Mouse (Mus musculus): ENCODE measurements around the gene Mmp20. TPM values are rescaled to one million over a fixed set of nuclear protein-coding genes. Genes with fewer than 3 reads are reported as not detected.

Gene Mmp20
- not detected in 2 replicates for polyA plus RNA-seq (2012; rRNA removed)

DNA sequence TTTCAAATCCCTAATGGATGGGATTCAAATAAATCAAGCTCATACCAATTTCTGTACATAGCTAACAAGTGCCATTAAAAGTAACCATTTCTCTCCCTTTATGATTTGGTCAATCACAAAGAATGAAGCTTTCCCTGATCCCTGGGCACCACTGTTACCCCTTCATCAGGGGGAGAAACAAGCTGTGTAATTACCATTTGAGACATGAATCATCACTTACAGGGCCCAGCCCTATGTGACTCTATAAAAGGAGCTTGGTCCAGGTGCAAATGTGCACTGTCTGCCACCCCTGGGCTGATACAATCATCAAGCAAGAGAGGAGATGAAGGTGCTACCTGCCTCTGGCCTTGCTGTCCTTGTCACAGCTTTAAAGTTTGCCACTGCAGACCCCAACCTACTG lies at the start of gene Mmp20:
TSS of gene Mmp20 (plus strand) at position 301 of the 400 bp plus-strand sequence.

DNA sequence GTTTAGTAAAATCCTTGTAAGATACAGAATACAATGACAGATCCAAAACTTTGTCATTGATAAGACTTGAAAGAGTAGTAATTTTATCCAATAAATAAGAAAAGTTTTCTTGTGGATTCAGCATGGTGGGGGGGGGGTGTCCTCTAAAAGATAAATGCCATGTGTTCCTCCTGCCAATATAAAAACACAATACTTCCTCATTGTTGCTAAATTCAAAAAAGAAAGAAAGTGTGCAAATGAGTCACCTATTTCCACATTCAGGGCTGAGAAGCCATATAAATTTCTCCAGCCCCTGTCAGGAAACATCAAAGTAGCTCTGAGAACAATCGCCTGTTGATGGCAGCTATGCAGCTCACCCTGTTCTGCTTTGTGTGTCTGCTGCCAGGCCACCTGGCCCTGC lies 63.8 kb downstream of the Mmp20 start, which contains the start of gene Mmp7:
TSS of gene Mmp7 (plus strand) at position 301 of the 400 bp plus-strand sequence.

Other genes starting within 250 kb of the Mmp20 start
- gene Mmp1b, start 240.2 kb upstream of the Mmp20 start, polyA plus RNA-seq (2012; rRNA removed) = not detected in 2 replicates
- gene Mmp3, start 182.4 kb upstream of the Mmp20 start, polyA plus RNA-seq (2012; rRNA removed) = 0.05 and 0.16 TPM in 2 replicates
- gene Mmp10, start 125.9 kb upstream of the Mmp20 start, polyA plus RNA-seq (2012; rRNA removed) = 0.04 and 0.05 TPM in 2 replicates
- gene Mmp8, start 69.8 kb upstream of the Mmp20 start, polyA plus RNA-seq (2012; rRNA removed) = 0.05 and 0.13 TPM in 2 replicates
- gene Mmp27, start 56.8 kb upstream of the Mmp20 start, polyA plus RNA-seq (2012; rRNA removed) = not detected in 2 replicates
- not detected in 2 replicates for gene Mmp7, start 63.9 kb downstream of the Mmp20 start, polyA plus RNA-seq (2012; rRNA removed)
- 30.7 and 31.2 TPM in 2 replicates for gene Tmem123, start 135.8 kb downstream of the Mmp20 start, polyA plus RNA-seq (2012; rRNA removed)
- gene Birc2, start 208.8 kb downstream of the Mmp20 start, polyA plus RNA-seq (2012; rRNA removed) = 36.8 and 42.0 TPM in 2 replicates
- gene Birc3, start 245.0 kb downstream of the Mmp20 start, polyA plus RNA-seq (2012; rRNA removed) = 2.5 and 5.4 TPM in 2 replicates

Measured in central nervous system, embryonic 14 days (tissue).